Mouse (Mus musculus) urinary bladder, postnatal 14 days (tissue): ENCODE measurements around the gene Tmco4.
"Not testable (repeated sequence)": the region's sequence is repeated elsewhere in the genome, so short reads cannot be mapped to it uniquely, and the experiment has no call there.

ENCODE experiments used
- DNase-seq: peaks from one replicate; pipeline ENCODE4 v3.0.0; 2021; ENCODE audit warnings: low spot score

Tmco4 gene

GRCm38 (mm10) chr4:138973719-138974115, 1.0 kb downstream of the Tmco4 start:
- DNase-seq = no peak

- DNase-seq = not testable (repeated sequence)
Observed at GRCm38 (mm10) chr4:138974540-138974939, 1.9 kb downstream of the Tmco4 start.

- no peak for DNase-seq
Observed at GRCm38 (mm10) chr4:138975194-138975593, 2.5 kb downstream of the Tmco4 start.

GRCm38 (mm10) chr4:138976046-138976445, 3.4 kb downstream of the Tmco4 start:
- no peak for DNase-seq

GRCm38 (mm10) chr4:138980021-138980420, 7.3 kb downstream of the Tmco4 start:
- DNase-seq = no peak

- DNase-seq = no peak
Observed at GRCm38 (mm10) chr4:138980771-138981420, 8.2 kb downstream of the Tmco4 start.

- DNase-seq = peak; percentile 51
Observed at GRCm38 (mm10) chr4:138983422-138983821, 10.7 kb downstream of the Tmco4 start.

- DNase-seq = no peak
Observed at GRCm38 (mm10) chr4:138984744-138985143, 12.1 kb downstream of the Tmco4 start.

GRCm38 (mm10) chr4:138986280-138986679, 13.6 kb downstream of the Tmco4 start:
- DNase-seq = no peak

GRCm38 (mm10) chr4:138994389-138994788, 21.7 kb downstream of the Tmco4 start:
- DNase-seq = no peak

GRCm38 (mm10) chr4:138996410-138996809, 23.7 kb downstream of the Tmco4 start:
- no peak for DNase-seq

GRCm38 (mm10) chr4:138997121-138997520, 24.4 kb downstream of the Tmco4 start:
- no peak for DNase-seq

- DNase-seq = no peak
Observed at GRCm38 (mm10) chr4:138998611-138999010, 25.9 kb downstream of the Tmco4 start.

GRCm38 (mm10) chr4:139001026-139001425, 28.3 kb downstream of the Tmco4 start:
- DNase-seq = no peak

- peak; percentile 19 for DNase-seq
Observed at GRCm38 (mm10) chr4:139001433-139001832, 28.7 kb downstream of the Tmco4 start.

GRCm38 (mm10) chr4:139004067-139004466, 31.4 kb downstream of the Tmco4 start:
- no peak for DNase-seq

GRCm38 (mm10) chr4:139005214-139005613, 32.5 kb downstream of the Tmco4 start:
- DNase-seq = no peak

- no peak for DNase-seq
Observed at GRCm38 (mm10) chr4:139007353-139007752, 34.7 kb downstream of the Tmco4 start.

- DNase-seq = no peak
Observed at GRCm38 (mm10) chr4:139007981-139008536, 35.4 kb downstream of the Tmco4 start.

GRCm38 (mm10) chr4:139011201-139011702, 38.6 kb downstream of the Tmco4 start:
- peak; percentile 51 for DNase-seq

- no peak for DNase-seq
Observed at GRCm38 (mm10) chr4:139013281-139013680, 40.6 kb downstream of the Tmco4 start.

GRCm38 (mm10) chr4:139014793-139015192, 42.1 kb downstream of the Tmco4 start:
- DNase-seq = no peak

GRCm38 (mm10) chr4:139018388-139018787, 45.7 kb downstream of the Tmco4 start:
- no peak for DNase-seq

- DNase-seq = no peak
Observed at GRCm38 (mm10) chr4:139018976-139019375, 46.3 kb downstream of the Tmco4 start.
